Mouse (Mus musculus) natural killer cell, adult 2 months (primary cell): Measurements from ENCODE around the gene Ahsg.

ENCODE experiments used
- DNase-seq, 2 experiments: peaks; one replicate each; pipeline ENCODE4 v3.0.0; 2022; ENCODE audit warnings: low spot score in 2 of 2

Ahsg gene

GRCm38 (mm10) chr16:22890683-22891510, at the start of gene Ahsg:
TSS of gene Ahsg (plus strand) at chr16:22891277.
- no peak for DNase-seq

DNA sequence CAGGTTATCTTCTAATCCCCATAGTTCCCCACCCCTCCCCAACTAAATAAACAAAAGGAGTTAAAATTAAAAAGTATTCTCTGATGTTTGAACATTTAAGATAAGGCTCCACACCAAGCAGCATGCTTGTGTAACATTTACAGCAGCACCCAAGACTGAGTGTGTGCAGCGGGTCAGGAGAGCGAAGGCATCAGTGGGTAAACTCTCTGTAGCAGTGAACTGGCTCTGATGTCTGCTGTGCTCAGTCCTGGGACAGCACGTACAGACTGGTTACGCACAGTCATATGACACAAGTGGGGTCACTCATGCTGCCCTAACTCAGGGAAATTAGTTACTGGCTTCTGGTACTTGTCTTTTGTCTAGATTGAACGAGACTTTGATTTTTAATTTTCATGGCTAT, 48.2 kb upstream of the Ahsg start:
- DNase-seq = no peak

DNA sequence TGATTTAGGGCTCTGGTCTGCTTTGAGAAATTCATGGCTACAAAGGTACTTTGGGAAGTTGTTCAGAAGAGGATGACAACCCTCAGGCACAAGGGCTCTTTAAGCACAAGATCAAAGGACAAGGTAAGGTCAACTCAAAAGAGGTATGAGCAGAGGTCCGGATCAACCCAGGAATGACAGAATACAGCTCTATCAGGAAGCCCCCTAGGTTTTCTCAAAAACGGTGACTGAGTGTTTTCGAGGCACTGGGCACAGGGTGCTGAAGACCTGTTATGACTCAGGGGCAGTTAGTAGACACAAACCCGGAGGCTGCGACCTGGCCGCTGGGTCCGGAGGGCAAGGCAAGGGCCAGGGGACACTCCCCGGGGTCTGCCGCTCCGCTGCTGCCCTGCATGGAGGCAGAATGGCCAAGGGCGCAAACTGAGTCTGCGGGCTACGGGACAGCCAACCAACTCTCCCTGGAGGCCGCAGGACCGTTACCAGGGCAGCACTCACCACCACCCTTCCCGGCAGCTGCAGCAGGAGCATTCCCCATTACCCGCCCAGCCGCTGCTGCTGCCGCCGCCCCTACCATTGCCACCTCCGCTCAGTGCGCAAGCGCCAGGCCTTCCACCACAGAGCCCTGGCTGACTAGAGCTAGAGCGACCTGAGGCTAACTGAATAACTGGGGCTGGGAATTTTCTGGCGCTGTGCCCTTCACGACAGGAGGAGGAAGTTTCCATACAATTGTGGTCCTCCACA, 46.8 kb upstream of the Ahsg start:
- DNase-seq = no peak

DNA sequence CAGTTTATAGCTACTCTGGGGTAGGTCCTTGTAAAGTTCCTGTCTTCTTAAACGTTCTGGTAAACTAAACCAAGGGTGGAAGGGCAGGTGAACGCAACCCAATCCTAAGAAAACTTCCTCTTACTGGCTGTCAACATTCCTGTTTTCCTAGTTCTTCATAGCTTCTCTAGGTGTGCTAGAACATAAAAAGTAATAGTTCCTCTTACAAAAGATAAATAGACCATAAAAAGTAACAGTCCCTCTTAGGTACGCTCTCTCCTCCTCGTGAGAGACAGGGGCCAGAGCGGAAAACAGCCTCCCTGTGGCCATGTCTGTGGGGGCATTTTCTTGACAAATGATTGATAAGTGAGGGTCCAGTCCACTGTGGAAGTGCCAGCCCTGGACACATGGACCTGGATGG, 46.2 kb upstream of the Ahsg start:
- no peak for DNase-seq

DNA sequence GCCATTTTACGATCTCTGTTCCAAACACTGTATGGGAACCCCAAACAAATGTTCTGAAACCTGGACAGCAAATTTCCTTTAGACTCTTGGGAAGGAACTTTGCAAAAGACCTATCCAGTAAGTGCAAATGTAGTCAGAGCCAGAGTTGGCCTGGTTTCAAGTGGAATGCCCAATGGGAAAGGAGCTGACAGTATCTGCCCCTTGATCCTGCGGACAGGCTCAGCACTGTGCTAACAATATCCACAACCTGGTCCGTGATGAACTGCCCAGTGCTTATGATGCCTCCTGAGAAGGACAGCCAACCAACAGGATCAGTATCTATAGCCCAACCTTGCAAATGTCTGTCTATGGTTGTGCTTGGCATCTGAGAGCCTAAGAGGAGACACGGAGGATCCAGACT, 45.6 kb upstream of the Ahsg start:
- no peak for DNase-seq

GRCm38 (mm10) chr16:22847686-22848085, 43.4 kb upstream of the Ahsg start:
- DNase-seq = no peak

DNA sequence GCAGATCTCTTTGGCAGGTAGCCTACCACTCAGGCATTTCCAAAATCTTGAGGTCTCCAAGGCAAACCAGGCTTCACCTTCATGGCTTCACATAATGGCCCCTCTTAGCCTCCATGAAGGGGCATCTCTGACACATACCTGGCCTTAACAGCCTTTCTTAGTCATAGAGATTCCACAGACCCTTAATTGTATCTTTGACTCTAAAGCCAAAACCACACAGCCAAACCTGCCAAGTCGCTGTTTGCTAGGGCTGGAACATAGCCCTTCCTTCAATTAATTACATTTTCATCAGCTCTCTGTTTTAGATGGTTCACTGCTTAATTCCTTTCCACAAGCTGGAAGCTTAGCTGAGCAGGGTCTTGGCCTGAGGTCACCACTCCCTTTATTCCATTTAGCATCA, 42.7 kb upstream of the Ahsg start:
- no peak for DNase-seq

DNA sequence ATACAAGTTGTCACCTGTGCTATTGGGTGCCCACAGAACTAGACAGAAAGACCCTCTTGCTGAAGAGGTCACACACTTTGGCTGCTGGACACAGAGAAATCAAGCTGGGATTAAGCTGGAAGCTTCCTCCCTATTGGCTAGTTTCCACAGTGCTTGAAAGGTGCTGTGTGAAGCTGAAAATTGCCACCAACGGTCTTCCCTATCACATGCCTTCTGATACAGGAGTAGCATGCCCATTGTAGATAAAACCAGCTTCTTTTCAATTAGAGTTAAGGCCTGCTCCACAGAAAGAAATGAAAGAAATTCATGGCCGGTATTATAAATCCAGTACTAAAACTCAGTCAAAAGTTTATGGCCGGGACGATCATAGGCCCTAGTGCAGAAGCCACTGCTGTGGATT, 38.4 kb upstream of the Ahsg start:
- no peak for DNase-seq

- no peak for DNase-seq
Measured at GRCm38 (mm10) chr16:22856773-22857172, 34.3 kb upstream of the Ahsg start.

- DNase-seq = peak; percentile 97 to 98
Measured at GRCm38 (mm10) chr16:22857431-22858113, 33.5 kb upstream of the Ahsg start, which contains the start of the genes Tbccd1 and Dnajb11. TSS of gene Tbccd1 (minus strand) at chr16:22857669. TSS of gene Dnajb11 (plus strand) at chr16:22857845.

GRCm38 (mm10) chr16:22872397-22872796, 18.7 kb upstream of the Ahsg start:
- no peak for DNase-seq

DNA sequence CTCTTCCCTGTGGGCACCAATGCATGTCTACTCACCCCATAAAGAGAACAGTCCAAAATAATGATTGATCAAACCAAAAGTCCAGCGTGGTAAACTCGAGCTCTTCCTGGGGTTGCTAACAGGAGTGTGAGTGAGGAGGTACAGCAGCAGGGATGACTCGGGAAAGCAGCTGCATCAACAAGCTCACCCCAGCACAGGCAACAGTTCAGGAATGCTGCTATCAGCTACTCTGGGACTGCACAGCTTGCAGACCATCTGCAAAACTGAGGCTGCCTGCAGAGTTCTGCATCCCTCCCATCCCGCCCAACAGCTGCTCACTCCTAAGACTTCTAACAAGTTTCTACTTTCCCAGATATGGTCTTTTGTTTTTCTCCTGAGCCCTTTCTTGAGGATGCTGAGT, 17.7 kb upstream of the Ahsg start:
- DNase-seq = no peak

- no peak for DNase-seq
Measured at GRCm38 (mm10) chr16:22876218-22877043, 14.6 kb upstream of the Ahsg start.

DNA sequence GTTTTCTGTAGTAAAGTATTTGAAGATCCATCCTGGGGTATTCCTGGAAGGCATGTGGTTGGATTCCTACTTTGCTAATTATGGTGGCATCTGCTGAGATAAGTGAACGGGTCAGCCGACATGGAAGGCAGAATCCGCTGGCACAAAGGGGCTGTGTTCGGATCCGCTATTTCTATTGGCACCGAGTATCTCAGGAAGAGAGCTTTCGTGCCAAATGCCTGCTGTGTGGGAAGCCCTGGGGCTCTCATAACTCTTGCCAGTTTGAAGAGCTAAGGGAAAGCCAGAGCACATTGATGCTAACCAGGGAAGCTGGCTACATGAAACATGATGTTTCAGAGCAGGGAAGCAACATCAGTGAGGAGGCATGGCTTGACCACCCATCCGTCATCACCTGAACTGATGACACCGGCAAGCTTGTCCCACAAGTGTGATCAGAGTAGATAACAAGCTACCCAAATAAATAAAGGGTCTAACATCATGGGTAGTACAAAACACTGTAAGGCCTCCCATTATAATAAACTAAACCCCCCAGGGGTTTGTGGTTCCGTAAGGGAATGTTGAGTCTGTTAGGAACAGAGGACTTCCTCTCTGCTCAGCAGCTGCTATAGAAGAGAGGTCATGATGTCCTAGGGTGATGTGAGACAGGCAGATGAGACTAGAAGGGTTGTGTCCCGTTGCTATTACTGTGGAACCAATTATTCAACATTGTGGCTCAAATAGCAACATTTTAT, 13.3 kb upstream of the Ahsg start:
- no peak for DNase-seq

GRCm38 (mm10) chr16:22878716-22879115, 12.4 kb upstream of the Ahsg start:
- no peak for DNase-seq

DNA sequence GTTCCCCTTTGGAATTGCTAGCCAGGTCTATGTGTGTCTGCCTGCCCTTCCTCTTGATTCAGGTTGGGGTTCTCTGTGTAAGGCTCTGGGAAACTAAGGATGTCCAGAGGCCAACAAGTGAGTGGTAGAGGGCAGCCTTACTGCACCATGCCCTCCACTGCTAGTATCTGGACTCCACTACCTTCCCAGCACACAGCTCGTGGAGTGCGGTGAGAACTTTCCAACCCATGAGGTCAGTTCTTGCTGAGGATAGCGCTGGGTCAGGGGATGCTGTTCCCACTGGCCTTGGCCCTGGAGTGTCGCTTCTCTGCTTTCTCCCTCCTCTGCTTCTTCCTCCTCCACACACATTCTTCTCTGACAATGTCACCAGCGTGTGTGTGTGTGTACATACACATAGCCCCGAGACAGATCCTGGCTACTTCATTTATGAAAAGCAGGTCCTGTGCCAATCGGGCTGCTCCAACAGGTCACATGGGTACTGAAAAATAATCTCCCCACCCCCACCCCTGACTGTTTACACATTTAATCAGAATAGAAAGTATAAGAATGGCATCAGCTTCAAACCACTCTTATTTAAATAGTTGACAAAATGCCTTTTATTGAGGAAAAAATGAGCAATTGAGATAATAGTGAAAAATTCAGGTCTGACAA, 11.0 kb upstream of the Ahsg start:
- DNase-seq = no peak

GRCm38 (mm10) chr16:22880900-22881299, 10.2 kb upstream of the Ahsg start:
- DNase-seq = no peak

- no peak for DNase-seq
Measured at GRCm38 (mm10) chr16:22881487-22881886, 9.6 kb upstream of the Ahsg start.

DNA sequence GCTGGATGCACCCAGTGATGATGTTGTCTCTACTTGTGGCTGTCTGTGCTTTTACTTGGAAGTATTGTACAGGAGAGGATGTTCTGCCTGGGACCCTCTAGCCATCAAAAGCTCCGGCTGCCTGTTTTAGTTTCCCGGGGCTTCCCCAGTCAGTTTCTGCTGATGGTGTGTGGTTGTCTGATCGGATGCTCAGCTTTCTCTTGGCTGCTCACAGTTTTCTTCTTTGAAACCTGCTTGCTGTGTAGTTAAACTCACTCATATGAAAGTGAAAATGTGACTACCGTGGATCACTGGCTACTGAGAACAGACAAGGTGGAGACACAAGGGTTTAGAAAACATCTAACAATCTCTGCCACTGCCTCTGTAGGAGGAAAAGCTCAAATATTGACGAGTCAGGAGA, 7.6 kb upstream of the Ahsg start:
- DNase-seq = peak in 1 of 2 experiments; percentile 6

GRCm38 (mm10) chr16:22885356-22885755, 5.7 kb upstream of the Ahsg start:
- DNase-seq = peak in 1 of 2 experiments; percentile 5
